Mouse (Mus musculus): ENCODE results near the gene Krtap15. TPM values are rescaled to one million over a fixed set of nuclear protein-coding genes. Genes with fewer than 3 reads are reported as not detected.

The Krtap15 gene
- polyA plus RNA-seq (2014; fragmentation: Nextera tagmentation; extraction: Ambion mirVana): 0.22 TPM in 1 of 2 replicates, not detected in the other

DNA sequence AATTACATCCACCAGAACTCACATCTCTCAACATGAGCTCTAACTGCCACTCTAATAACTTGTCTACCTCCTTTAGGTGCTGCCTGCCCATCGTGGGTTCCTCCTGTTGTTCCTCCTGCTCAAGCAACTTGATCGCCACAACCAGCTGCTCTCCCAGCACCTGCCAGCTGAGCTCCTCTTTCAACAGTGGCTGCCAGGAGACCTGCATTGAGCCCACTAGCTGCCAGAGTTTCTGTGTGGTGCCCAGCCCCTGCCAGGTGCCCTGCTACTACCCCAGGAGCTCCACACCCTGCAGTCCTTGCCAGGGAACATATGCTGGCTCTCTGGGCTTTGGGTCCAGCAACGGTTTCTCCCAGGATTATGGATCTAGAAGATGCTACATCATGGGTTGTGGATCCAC lies at the start of gene Krtap15:
Gene Krtap15, plus strand, starts transcription at position 150 of the 400 bp plus-strand sequence.
- H3K27ac ChIP-seq (ENCODE audit: low read depth, low read length): no peak within 1 kb of the TSS
- ATAC-seq (replicated peaks; ENCODE audit: low FRiP score) (no peak), DNase-seq (ENCODE audit: low spot score) (no peak)
- no peaks in the 10 kb centered on the region for H3K4me1 ChIP-seq (replicated peaks; ENCODE audit: control insufficient read depth, insufficient read depth, low read length)
- H3K9ac ChIP-seq (ENCODE audit: low read depth, low read length): no peak within 1 kb of the TSS
- H3K4me3 ChIP-seq (ENCODE audit: low read depth, low read length): no peak within 1 kb of the TSS
- 78% methylated on average over 3 of the region's 3 CpGs for WGBS
- H3K9me3 ChIP-seq (ENCODE audit: control insufficient read depth, low read length): no peaks in the 10 kb centered on the region
- H3K4me2 ChIP-seq: no peak within 1 kb of the TSS
- no peaks in the 10 kb centered on the region for H3K27me3 ChIP-seq (replicated peaks; ENCODE audit: control insufficient read depth, insufficient read depth, low read length)
- H3K36me3 ChIP-seq (ENCODE audit: control insufficient read depth, insufficient read depth, low read length): no peaks in the 10 kb centered on the region

DNA sequence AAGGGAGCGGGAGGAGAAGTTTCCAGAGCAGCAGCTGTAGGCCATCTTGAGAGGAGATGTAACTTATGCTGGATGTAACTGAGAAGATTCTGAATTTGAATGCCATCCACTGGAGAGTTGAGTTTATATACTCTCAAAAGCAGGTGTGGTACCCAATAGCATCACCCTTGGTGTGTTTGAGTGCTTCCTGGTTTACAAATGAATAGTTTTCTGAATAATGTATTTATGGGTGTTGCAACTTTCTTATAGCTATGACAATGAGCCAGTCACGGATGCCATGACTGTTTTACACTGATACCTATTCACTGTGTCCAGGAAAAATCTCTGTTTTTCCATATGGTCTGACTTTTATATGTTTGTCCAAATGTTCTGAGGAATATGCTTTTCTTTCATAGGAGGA lies 45.9 kb upstream of the Krtap15 start, which contains the start of gene 2310057N15Rik:
Gene 2310057N15Rik, minus strand, starts transcription at position 101 of the 400 bp plus-strand sequence.
- Histone ChIP-seq H3K27me3 (replicated peaks; ENCODE audit: control insufficient read depth, insufficient read depth, low read length) (no peaks in the 10 kb centered on the region), H3K4me3 (ENCODE audit: low read depth, low read length) (no peak within 1 kb of the TSS), H3K9me3 (ENCODE audit: control insufficient read depth, low read length) (no peaks in the 10 kb centered on the region), H3K36me3 (ENCODE audit: control insufficient read depth, insufficient read depth, low read length) (no peaks in the 10 kb centered on the region), H3K27ac (ENCODE audit: low read depth, low read length) (no peak within 1 kb of the TSS), H3K4me2 (no peak within 1 kb of the TSS), H3K9ac (ENCODE audit: low read depth, low read length) (no peak within 1 kb of the TSS), H3K4me1 (replicated peaks; ENCODE audit: control insufficient read depth, insufficient read depth, low read length) (no peaks in the 10 kb centered on the region)
- ATAC-seq (replicated peaks; ENCODE audit: low FRiP score) (no peak), DNase-seq (ENCODE audit: low spot score) (no peak)
- 76% methylated on average over 2 of the region's 2 CpGs for WGBS

DNA sequence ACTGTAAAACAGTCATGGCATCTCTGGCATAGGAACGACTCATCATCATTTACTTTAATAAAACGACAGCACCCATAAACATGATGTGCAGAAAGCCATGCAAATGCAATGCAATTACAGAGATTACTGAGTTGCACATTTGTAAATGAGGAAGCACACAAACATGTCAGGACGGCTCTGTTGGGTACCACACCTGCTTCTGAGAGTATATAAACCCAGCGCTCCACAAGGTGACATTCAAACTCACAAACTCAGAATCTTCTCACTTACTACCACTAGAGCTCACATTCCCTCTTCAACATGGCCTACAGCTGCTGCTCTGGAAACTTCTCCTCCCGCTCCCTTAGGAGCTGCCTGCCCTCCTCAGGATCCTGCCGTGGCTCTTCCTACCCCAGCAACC lies 42.4 kb upstream of the Krtap15 start, which contains the start of gene Gm5965:
Gene Gm5965, plus strand, starts transcription at position 301 of the 400 bp plus-strand sequence.
- Histone ChIP-seq H3K27ac (ENCODE audit: low read depth, low read length) (no peak within 1 kb of the TSS), H3K9ac (ENCODE audit: low read depth, low read length) (no peak within 1 kb of the TSS), H3K36me3 (ENCODE audit: control insufficient read depth, insufficient read depth, low read length) (no peaks in the 10 kb centered on the region), H3K4me1 (replicated peaks; ENCODE audit: control insufficient read depth, insufficient read depth, low read length) (no peaks in the 10 kb centered on the region), H3K4me3 (ENCODE audit: low read depth, low read length) (no peak within 1 kb of the TSS), H3K4me2 (no peak within 1 kb of the TSS), H3K9me3 (ENCODE audit: control insufficient read depth, low read length) (no peaks in the 10 kb centered on the region), H3K27me3 (replicated peaks; ENCODE audit: control insufficient read depth, insufficient read depth, low read length) (no peaks in the 10 kb centered on the region)
- WGBS: 81% methylated on average over 5 of the region's 6 CpGs
- no peak for DNase-seq (ENCODE audit: low spot score)
- ATAC-seq (replicated peaks; ENCODE audit: low FRiP score): no peak

DNA sequence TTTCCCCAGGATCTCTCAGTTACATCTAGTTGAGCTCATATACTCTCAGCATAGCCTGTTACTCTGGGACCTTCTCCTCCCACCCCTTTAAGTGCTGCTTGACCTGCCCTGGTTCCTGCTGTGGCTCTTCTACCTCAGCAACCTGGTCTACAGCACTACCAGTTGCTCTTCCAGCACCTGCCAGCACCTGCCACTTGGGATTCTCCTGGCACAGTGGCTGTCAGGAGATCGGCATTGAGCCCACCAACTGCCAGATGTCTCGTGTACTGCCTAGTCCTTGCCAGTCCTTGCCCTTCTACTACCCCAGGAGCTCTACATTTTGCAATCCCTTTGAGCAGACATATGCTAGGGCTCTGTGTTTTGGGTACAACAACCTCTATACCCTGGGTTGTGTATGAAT lies 33.2 kb upstream of the Krtap15 start:
- Histone ChIP-seq H3K4me2 (no peak overlapping the region), H3K4me1 (replicated peaks; ENCODE audit: control insufficient read depth, insufficient read depth, low read length) (no peaks in the 10 kb centered on the region), H3K9ac (ENCODE audit: low read depth, low read length) (no peak overlapping the region), H3K4me3 (ENCODE audit: low read depth, low read length) (no peak overlapping the region), H3K36me3 (ENCODE audit: control insufficient read depth, insufficient read depth, low read length) (no peaks in the 10 kb centered on the region), H3K27ac (ENCODE audit: low read depth, low read length) (no peak overlapping the region), H3K9me3 (ENCODE audit: control insufficient read depth, low read length) (no peaks in the 10 kb centered on the region), H3K27me3 (replicated peaks; ENCODE audit: control insufficient read depth, insufficient read depth, low read length) (no peaks in the 10 kb centered on the region)
- WGBS: 77% methylated on average over 2 of the region's 2 CpGs
- no peak for DNase-seq (ENCODE audit: low spot score)
- no peak for ATAC-seq (replicated peaks; ENCODE audit: low FRiP score)

DNA sequence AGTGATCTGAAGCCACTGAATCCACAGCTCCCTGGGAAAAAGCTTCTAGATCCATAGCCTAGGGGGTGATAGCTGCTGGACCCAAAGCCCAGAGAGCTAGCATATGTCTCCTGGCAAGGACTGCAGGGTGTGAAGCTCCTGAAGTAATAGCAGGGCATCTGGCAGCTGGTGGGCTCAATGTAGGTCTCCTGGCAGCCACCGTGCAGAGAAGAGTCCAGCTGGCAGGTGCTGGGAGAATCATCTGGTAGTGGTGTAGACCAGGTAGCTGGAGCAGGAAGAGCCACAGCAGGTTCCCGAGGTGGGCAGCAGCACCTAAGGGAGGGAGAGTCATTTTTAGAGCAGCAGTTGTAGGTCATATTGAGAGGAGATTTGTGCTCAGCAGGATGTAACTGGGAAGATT lies 8.2 kb upstream of the Krtap15 start, which contains the start of gene Gm20741:
Gene Gm20741, minus strand, starts transcription at position 394 of the 400 bp plus-strand sequence.
- WGBS: 67% methylated on average over 2 of the region's 2 CpGs
- Histone ChIP-seq H3K4me3 (ENCODE audit: low read depth, low read length) (no peak within 1 kb of the TSS), H3K9ac (ENCODE audit: low read depth, low read length) (no peak within 1 kb of the TSS), H3K9me3 (ENCODE audit: control insufficient read depth, low read length) (no peaks in the 10 kb centered on the region), H3K4me2 (no peak within 1 kb of the TSS), H3K4me1 (replicated peaks; ENCODE audit: control insufficient read depth, insufficient read depth, low read length) (no peaks in the 10 kb centered on the region), H3K36me3 (ENCODE audit: control insufficient read depth, insufficient read depth, low read length) (no peaks in the 10 kb centered on the region), H3K27ac (ENCODE audit: low read depth, low read length) (no peak within 1 kb of the TSS), H3K27me3 (replicated peaks; ENCODE audit: control insufficient read depth, insufficient read depth, low read length) (no peaks in the 10 kb centered on the region)
- DNase-seq (ENCODE audit: low spot score) (no peak), ATAC-seq (replicated peaks; ENCODE audit: low FRiP score) (no peak)

DNA sequence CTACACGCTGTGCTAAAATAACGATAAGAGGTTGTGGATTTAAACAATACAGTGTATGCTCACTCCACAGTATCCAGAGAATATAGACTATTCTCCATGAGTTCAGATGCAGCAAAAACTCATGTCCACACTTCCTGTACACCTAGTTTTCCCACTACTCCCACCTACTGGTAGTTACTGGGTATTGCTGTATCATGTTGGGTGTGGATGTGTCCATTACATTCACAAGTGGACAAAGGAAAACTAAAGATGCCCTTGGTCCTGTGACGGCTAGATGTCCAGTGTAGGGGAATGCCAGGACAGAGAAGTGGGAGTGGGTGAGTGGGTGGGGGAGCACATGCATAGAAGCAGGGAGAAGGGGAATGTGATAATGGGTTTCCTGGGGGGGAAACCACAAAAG lies 3.7 kb downstream of the Krtap15 start:
- Histone ChIP-seq H3K27ac (ENCODE audit: low read depth, low read length) (no peak overlapping the region), H3K4me1 (replicated peaks; ENCODE audit: control insufficient read depth, insufficient read depth, low read length) (no peaks in the 10 kb centered on the region), H3K27me3 (replicated peaks; ENCODE audit: control insufficient read depth, insufficient read depth, low read length) (no peaks in the 10 kb centered on the region), H3K4me3 (ENCODE audit: low read depth, low read length) (no peak overlapping the region), H3K9ac (ENCODE audit: low read depth, low read length) (no peak overlapping the region), H3K9me3 (ENCODE audit: control insufficient read depth, low read length) (no peaks in the 10 kb centered on the region), H3K36me3 (ENCODE audit: control insufficient read depth, insufficient read depth, low read length) (no peaks in the 10 kb centered on the region), H3K4me2 (no peak overlapping the region)
- 75% methylated on average over 3 of the region's 3 CpGs for WGBS
- no peak for DNase-seq (ENCODE audit: low spot score)
- ATAC-seq (replicated peaks; ENCODE audit: low FRiP score): peak; percentile 43; the same call in 1 of the 2 replicates

DNA sequence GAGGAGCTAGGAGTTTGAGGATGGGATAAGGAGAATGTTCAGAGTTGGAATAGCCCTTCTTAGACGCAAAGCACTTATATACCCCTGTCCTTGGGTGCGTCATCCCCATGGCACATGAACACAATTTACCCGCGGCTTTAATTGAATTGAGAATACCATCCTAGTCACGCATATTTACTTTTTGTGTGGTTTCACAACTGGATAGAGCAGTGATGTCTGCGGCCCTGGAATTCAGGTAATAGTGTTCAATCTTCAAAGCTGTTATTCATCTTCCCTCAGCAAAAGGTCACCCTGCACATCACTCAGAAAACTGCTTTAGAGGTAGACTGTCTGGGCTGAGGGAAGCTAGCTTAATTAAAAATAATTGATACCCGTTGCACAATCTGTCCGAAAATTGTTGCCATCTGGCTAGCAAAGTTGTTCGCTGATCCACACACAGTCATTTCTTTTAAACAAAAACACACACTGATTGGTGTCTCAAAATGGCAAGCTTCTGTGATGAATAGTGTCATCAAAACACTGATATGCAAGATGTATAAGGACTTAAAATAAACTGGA lies 6.2 kb downstream of the Krtap15 start, which contains the start of gene Krtap14:
Gene Krtap14, minus strand, starts transcription at position 51 of the 558 bp plus-strand sequence.
- Histone ChIP-seq H3K9me3 (ENCODE audit: control insufficient read depth, low read length) (no peaks in the 10 kb centered on the region), H3K27ac (ENCODE audit: low read depth, low read length) (no peak within 1 kb of the TSS), H3K4me2 (no peak within 1 kb of the TSS), H3K27me3 (replicated peaks; ENCODE audit: control insufficient read depth, insufficient read depth, low read length) (no peaks in the 10 kb centered on the region), H3K9ac (ENCODE audit: low read depth, low read length) (no peak within 1 kb of the TSS), H3K4me1 (replicated peaks; ENCODE audit: control insufficient read depth, insufficient read depth, low read length) (no peaks in the 10 kb centered on the region), H3K4me3 (ENCODE audit: low read depth, low read length) (no peak within 1 kb of the TSS), H3K36me3 (ENCODE audit: control insufficient read depth, insufficient read depth, low read length) (no peaks in the 10 kb centered on the region)
- ATAC-seq (replicated peaks; ENCODE audit: low FRiP score) (no peak), DNase-seq (ENCODE audit: low spot score) (no peak)
- WGBS: 83% methylated on average over 9 of the region's 9 CpGs

DNA sequence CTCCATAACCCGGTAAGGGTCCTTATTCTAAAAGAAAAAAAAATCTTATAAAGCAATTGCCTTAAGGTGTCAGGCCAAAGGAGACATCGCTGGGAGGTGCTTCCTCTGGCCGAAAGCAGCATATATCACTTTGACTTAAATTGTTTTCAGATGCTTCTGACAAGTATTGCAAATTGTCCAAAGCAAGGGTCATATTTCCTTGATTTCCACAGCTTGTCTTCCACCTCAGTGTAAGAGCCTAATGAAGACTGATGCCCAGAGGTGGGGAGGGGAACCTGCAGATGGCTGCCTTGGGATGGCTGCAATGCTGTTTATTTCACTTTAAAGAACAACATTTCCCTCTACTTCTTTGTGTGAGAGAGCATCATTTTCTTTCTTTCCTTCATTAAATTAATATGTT lies 7.0 kb downstream of the Krtap15 start:
- ATAC-seq (replicated peaks; ENCODE audit: low FRiP score): no peak
- no peaks in the 10 kb centered on the region for H3K27me3 ChIP-seq (replicated peaks; ENCODE audit: control insufficient read depth, insufficient read depth, low read length)
- H3K9ac ChIP-seq (ENCODE audit: low read depth, low read length): no peak overlapping the region
- no peak overlapping the region for H3K4me2 ChIP-seq
- no peaks in the 10 kb centered on the region for H3K36me3 ChIP-seq (ENCODE audit: control insufficient read depth, insufficient read depth, low read length)
- no peaks in the 10 kb centered on the region for H3K4me1 ChIP-seq (replicated peaks; ENCODE audit: control insufficient read depth, insufficient read depth, low read length)
- no peak overlapping the region for H3K4me3 ChIP-seq (ENCODE audit: low read depth, low read length)
- no peak overlapping the region for H3K27ac ChIP-seq (ENCODE audit: low read depth, low read length)
- no peak for DNase-seq (ENCODE audit: low spot score)
- 75% methylated on average over 3 of the region's 3 CpGs for WGBS
- H3K9me3 ChIP-seq (ENCODE audit: control insufficient read depth, low read length): no peaks in the 10 kb centered on the region

DNA sequence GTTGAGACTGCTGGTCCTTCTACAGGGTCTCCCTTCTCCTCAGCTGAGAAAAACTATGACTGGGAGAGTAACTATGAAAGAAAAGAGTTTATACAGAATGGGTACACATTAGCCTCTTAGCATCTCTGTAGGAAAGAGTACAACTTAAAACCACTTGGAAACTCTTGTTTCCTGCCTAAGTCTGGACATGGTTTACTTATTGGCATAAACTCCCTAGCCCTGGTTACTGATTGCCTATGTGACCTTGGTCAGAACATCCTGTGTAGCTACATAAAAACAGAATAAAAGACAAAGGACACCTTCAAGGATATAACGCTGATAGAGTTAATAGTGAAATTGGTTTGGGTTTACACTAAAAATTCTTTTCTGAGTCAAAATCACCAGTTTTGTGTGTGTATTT lies 27.3 kb downstream of the Krtap15 start:
- no peak overlapping the region for H3K4me2 ChIP-seq
- H3K9ac ChIP-seq (ENCODE audit: low read depth, low read length): no peak overlapping the region
- H3K27ac ChIP-seq (ENCODE audit: low read depth, low read length): no peak overlapping the region
- 89% methylated on average over 1 of the region's 1 CpGs for WGBS
- ATAC-seq (replicated peaks; ENCODE audit: low FRiP score) (no peak), DNase-seq (ENCODE audit: low spot score) (no peak)
- H3K36me3 ChIP-seq (ENCODE audit: control insufficient read depth, insufficient read depth, low read length): no peaks in the 10 kb centered on the region
- H3K4me3 ChIP-seq (ENCODE audit: low read depth, low read length): no peak overlapping the region
- no peaks in the 10 kb centered on the region for H3K27me3 ChIP-seq (replicated peaks; ENCODE audit: control insufficient read depth, insufficient read depth, low read length)
- no peaks in the 10 kb centered on the region for H3K4me1 ChIP-seq (replicated peaks; ENCODE audit: control insufficient read depth, insufficient read depth, low read length)
- H3K9me3 ChIP-seq (ENCODE audit: control insufficient read depth, low read length): no peaks in the 10 kb centered on the region

All from liver, embryonic 11.5 days (tissue).